Mouse (Mus musculus) MEL (cell line): Measurements from ENCODE around the gene Nr2f6.

Source experiments
- CHD2 ChIP-seq: IDR thresholded peaks from 2 replicates; pipeline ENCODE4 v1.6.1; 2011; ENCODE audit warnings: low read length, improper control_type of control experiment
- CTCF ChIP-seq, 3 experiments: IDR thresholded peaks in 2 of 3; conservative IDR thresholded peaks in 1 of 3; 2 replicates each; pipeline ENCODE4 v1.5.1; 2011 to 2012; ENCODE audit warnings: low read length in 3 of 3, low read depth in 2 of 3, mild to moderate bottlenecking in 2 of 3, improper control_type of control experiment in 1 of 3, inconsistent platforms in 1 of 3, mixed read lengths in 1 of 3, moderate library complexity in 1 of 3; ENCODE audit not compliant: control insufficient read depth in 1 of 3, insufficient read depth in 1 of 3, poor library complexity in 1 of 3, severe bottlenecking in 1 of 3
- HCFC1 ChIP-seq: IDR thresholded peaks from 2 replicates; pipeline ENCODE4 v1.6.1; 2012; ENCODE audit warnings: low read depth, mild to moderate bottlenecking, inconsistent platforms, low read length, improper control_type of control experiment, moderate library complexity
- JUND ChIP-seq: IDR thresholded peaks from 2 replicates; pipeline ENCODE4 v1.6.1; 2011; ENCODE audit warnings: low read depth, mild to moderate bottlenecking, improper control_type of control experiment, low read length
- MAFK ChIP-seq: IDR thresholded peaks from 2 replicates; pipeline ENCODE4 v1.6.1; 2011; ENCODE audit warnings: low read depth, mild to moderate bottlenecking, low read length, improper control_type of control experiment, borderline replicate concordance
- MYB ChIP-seq: IDR thresholded peaks from 2 replicates; pipeline ENCODE4 v1.6.1; 2011; ENCODE audit warnings: mild to moderate bottlenecking, low read depth, low read length, improper control_type of control experiment
- MYC ChIP-seq: IDR thresholded peaks from 2 replicates; pipeline ENCODE4 v1.6.1; 2011; ENCODE audit warnings: low read depth, mild to moderate bottlenecking, low read length, improper control_type of control experiment, moderate library complexity
- POLR2A ChIP-seq, 2 experiments: IDR thresholded peaks; 2 replicates each; pipeline ENCODE4 v1.6.1; 2011 to 2012; ENCODE audit warnings: low read length in 2 of 2, mild to moderate bottlenecking in 2 of 2, control low read depth in 1 of 2, improper control_type of control experiment in 1 of 2, low read depth in 1 of 2, moderate library complexity in 1 of 2; ENCODE audit not compliant: control insufficient read depth in 1 of 2, insufficient read depth in 1 of 2, poor library complexity in 1 of 2
- POLR2AphosphoS2 ChIP-seq: IDR thresholded peaks from 2 replicates; pipeline ENCODE4 v1.6.1; 2011; ENCODE audit warnings: low read length, improper control_type of control experiment
- POLR2AphosphoS5 ChIP-seq: IDR thresholded peaks from 2 replicates; pipeline ENCODE4 v1.6.1; 2012; ENCODE audit warnings: low read depth, borderline replicate concordance, mild to moderate bottlenecking, inconsistent platforms, low read length, moderate library complexity, mixed read lengths
- SMC3 ChIP-seq: IDR thresholded peaks from 2 replicates; pipeline ENCODE4 v1.6.1; 2011; ENCODE audit warnings: low read depth, low read length, improper control_type of control experiment
- TAL1 ChIP-seq: IDR thresholded peaks from 2 replicates; pipeline ENCODE4 v1.6.1; 2012; ENCODE audit warnings: mild to moderate bottlenecking, inconsistent platforms, low read length, moderate library complexity, mixed read lengths
- TCF12 ChIP-seq: IDR thresholded peaks from 2 replicates; pipeline ENCODE4 v1.6.1; 2014; ENCODE audit warnings: low read depth, mild to moderate bottlenecking, inconsistent platforms, low read length, improper control_type of control experiment, moderate library complexity
- ZC3H11A ChIP-seq: IDR thresholded peaks from 2 replicates; pipeline ENCODE4 v1.6.1; 2012; ENCODE audit warnings: low read depth, mild to moderate bottlenecking, inconsistent platforms, low read length, improper control_type of control experiment

DNA sequence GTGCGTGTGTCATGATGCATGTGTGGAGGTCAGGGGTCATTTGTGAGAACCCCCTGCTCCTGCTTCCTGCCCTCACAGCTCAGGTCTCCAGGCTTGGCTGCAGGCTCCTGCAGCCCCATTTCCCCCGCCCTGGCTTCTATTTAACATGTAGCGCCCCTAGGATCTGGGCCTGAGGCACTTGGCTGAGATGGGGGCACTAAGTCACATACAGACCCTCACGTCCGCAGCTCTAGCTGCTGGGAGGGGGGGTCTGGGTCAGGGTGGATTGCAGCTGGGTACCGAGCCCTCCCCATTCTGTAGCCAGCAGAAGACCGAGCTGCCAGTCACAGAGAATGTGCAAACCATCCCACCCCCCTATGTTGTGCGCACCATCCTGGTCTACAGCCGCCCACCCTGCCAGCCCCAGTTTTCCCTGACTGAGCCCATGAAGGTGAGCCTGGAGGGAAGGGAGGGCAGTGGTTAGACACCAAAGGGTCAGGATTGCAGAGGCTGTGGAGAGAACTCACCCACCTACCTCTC lies 20.7 kb upstream of the Nr2f6 start:
- TF ChIP-seq POLR2A (IDR thresholded peaks at IDR 0.05; ENCODE audit: control insufficient read depth in 1 of 2, insufficient read depth in 1 of 2, low read depth in 1 of 2, low read length in 2 of 2, poor library complexity in 1 of 2) (no peak), CTCF (IDR thresholded peaks at IDR 0.05 in 2 of 3, conservative IDR thresholded peaks at IDR 0.05 in 1 of 3; ENCODE audit: control insufficient read depth in 1 of 3, insufficient read depth in 1 of 3, low read depth in 2 of 3, low read length in 3 of 3, poor library complexity in 1 of 3, severe bottlenecking in 1 of 3) (no peak), CHD2 (no peak), TCF12 (no peak), MAFK (no peak), POLR2AphosphoS5 (no peak), ZC3H11A (no peak), HCFC1 (no peak), SMC3 (no peak), TAL1 (no peak), MYB (no peak), MYC (no peak), JUND (no peak), POLR2AphosphoS2 (no peak)
